11 mouse cellular contexts compared by ENCODE assay signal in genomic region chr7:127343351-127344019, GRCm38 (mm10). TPM values are rescaled to one million over a fixed set of nuclear protein-coding genes. Genes with fewer than 3 reads are reported as not detected.
A peak's percentile ranks its signal among the peaks of the same experiment; 100 is the strongest.
DNase-seq lines count a peak whose midpoint lies in the region; ATAC-seq lines count a peak whose summit lies in the region.
"Had no signal": no experiment of that assay in that cellular context is flagged by ENCODE, and none has a peak within 500 bp of the region (broad histone marks: within the 10 kb centered on the region; RNA-seq: fewer than 3 reads in every experiment).

No protein-coding gene starts in this region.

- intact Hi-C loops in heart, postnatal 25 days (cut with DNase I): loop anchor here (5.0 kb wide), 1 partner anchor 81 kb away; the partner anchor contains the start of gene Dctpp1

- no peak for DNase-seq in heart, postnatal 25 days (ENCODE audit: low spot score)
- DNase-seq in liver, embryonic 11.5 days (ENCODE audit: low spot score): no peak
- DNase-seq in ES-CJ7 (ENCODE audit: low read depth, low spot score) (peak; percentile 19), R1 (ENCODE audit: low read depth, low spot score) (peak; percentile 29)
- DNase-seq in gastrocnemius, adult 18-20 months (ENCODE audit: low spot score): no peak
- DNase-seq: gastrocnemius, postnatal 25 days; liver, embryonic 13.5 days; spleen, adult 18-20 months had no signal

- 0 out of 2 replicates have a peak overlapping the region, but pooled peaks have one; percentile 11 for H3K4me2 ChIP-seq in heart, embryonic 11.5 days
- no peak overlapping the region for H3K4me2 ChIP-seq in liver, embryonic 11.5 days
- no peak overlapping the region for H3K4me2 ChIP-seq in liver, embryonic 12.5 days

- H3K4me1 ChIP-seq in heart, embryonic 11.5 days (ENCODE audit: control insufficient read depth, insufficient read depth, low read length): peaks cover 14% of the 10 kb centered on the region
- H3K4me1 ChIP-seq in liver, embryonic 11.5 days (replicated peaks; ENCODE audit: control insufficient read depth, insufficient read depth, low read length): peaks cover 23% of the 10 kb centered on the region
- H3K4me1 ChIP-seq in liver, embryonic 12.5 days: peaks cover 46% of the 10 kb centered on the region

- H3K36me3 ChIP-seq in heart, embryonic 11.5 days (ENCODE audit: control insufficient read depth, insufficient read depth, low read length): peaks cover 12% of the 10 kb centered on the region
- peaks cover 6% of the 10 kb centered on the region for H3K36me3 ChIP-seq in liver, embryonic 11.5 days (ENCODE audit: control insufficient read depth, insufficient read depth, low read length)
- peaks cover 24% of the 10 kb centered on the region for H3K36me3 ChIP-seq in liver, embryonic 12.5 days

- 0 out of 2 replicates have a peak overlapping the region, but pooled peaks have one; percentile 34 for H3K9ac ChIP-seq in heart, embryonic 11.5 days (ENCODE audit: low read depth, low read length)
- no peak overlapping the region for H3K9ac ChIP-seq in liver, embryonic 11.5 days (ENCODE audit: low read depth, low read length)
- no peak overlapping the region for H3K9ac ChIP-seq in liver, embryonic 12.5 days
- H3K9ac ChIP-seq: liver, embryonic 13.5 days had no signal

- no peaks in the 10 kb centered on the region for H3K27me3 ChIP-seq in heart, embryonic 11.5 days (ENCODE audit: control insufficient read depth, insufficient read depth, low read length)
- H3K27me3 ChIP-seq in liver, embryonic 11.5 days (replicated peaks; ENCODE audit: control insufficient read depth, insufficient read depth, low read length): no peaks in the 10 kb centered on the region
- H3K27me3 ChIP-seq in liver, embryonic 12.5 days (replicated peaks): no peaks in the 10 kb centered on the region
- H3K27me3 ChIP-seq: liver, embryonic 13.5 days had no signal

- no peak overlapping the region for H3K27ac ChIP-seq in heart, embryonic 11.5 days (ENCODE audit: low read depth, low read length)
- 0 out of 2 replicates have a peak overlapping the region, but pooled peaks have one; percentile 19 for H3K27ac ChIP-seq in liver, embryonic 11.5 days (ENCODE audit: low read depth, low read length)
- H3K27ac ChIP-seq in liver, embryonic 12.5 days: no peak overlapping the region
- H3K27ac ChIP-seq: liver, embryonic 13.5 days had no signal

- H3K4me3 ChIP-seq in heart, embryonic 11.5 days (ENCODE audit: low read depth, low read length): no peak overlapping the region; the same call in 1 of the 2 replicates
- H3K4me3 ChIP-seq in liver, embryonic 11.5 days (ENCODE audit: low read depth, low read length): peak overlapping the region; percentile 10; the same call in 1 of the 2 replicates
- H3K4me3 ChIP-seq in liver, embryonic 12.5 days: no peak overlapping the region

- ATAC-seq in heart, embryonic 11.5 days (replicated peaks; ENCODE audit: insufficient number of reproducible peaks, low FRiP score, low TSS enrichment): no peak
- no peak for ATAC-seq in liver, embryonic 11.5 days (replicated peaks; ENCODE audit: low FRiP score)
- no peak for ATAC-seq in liver, embryonic 12.5 days
- ATAC-seq: forebrain, embryonic 14.5 days had no signal

- H3K9me3 ChIP-seq in heart, embryonic 11.5 days (replicated peaks; ENCODE audit: control insufficient read depth, low read length): no peaks in the 10 kb centered on the region
- no peaks in the 10 kb centered on the region for H3K9me3 ChIP-seq in liver, embryonic 11.5 days (ENCODE audit: control insufficient read depth, low read length)
- no peaks in the 10 kb centered on the region for H3K9me3 ChIP-seq in liver, embryonic 12.5 days (replicated peaks)
- H3K9me3 ChIP-seq: liver, embryonic 13.5 days had no signal

- WGBS in heart, embryonic 11.5 days (ENCODE audit: insufficient replicate concordance): 92% methylated on average over 38 of the region's 38 CpGs
- 90% methylated on average over 38 of the region's 38 CpGs for WGBS in liver, embryonic 11.5 days
- WGBS in liver, embryonic 12.5 days (ENCODE audit: insufficient replicate concordance): 87% methylated on average over 38 of the region's 38 CpGs

RNA-seq across cellular contexts. Expression of gene Zfp768, which starts 1.9 kb away (rescaled TPM):
- 4.7 and 6.0 TPM in 2 replicates for polyA plus RNA-seq in heart, embryonic 11.5 days (2014; fragmentation: Nextera tagmentation; extraction: Ambion mirVana)
- 10 to 100 TPM; 35.4 to 41.3 TPM for total RNA-seq in heart, postnatal 25 days (2021)
- 3.4 and 3.6 TPM in 2 replicates for polyA plus RNA-seq in liver, embryonic 11.5 days (2014; fragmentation: Nextera tagmentation; extraction: Ambion mirVana)
- 4.8 and 5.2 TPM in 2 replicates for polyA plus RNA-seq in liver, embryonic 12.5 days (2016; fragmentation: Nextera tagmentation; extraction: Ambion mirVana)
- total RNA-seq in gastrocnemius, adult 18-20 months (2021): 10 to 100 TPM; 36.4 to 41.6 TPM

RNA-seq across cellular contexts. Expression of gene Zfp747, which starts 32.4 kb away (rescaled TPM):
- 4.4 and 4.9 TPM in 2 replicates for polyA plus RNA-seq in heart, embryonic 11.5 days (2014; fragmentation: Nextera tagmentation; extraction: Ambion mirVana)
- 1 to 10 TPM; 3.4 to 4.7 TPM for total RNA-seq in heart, postnatal 25 days (2021)
- polyA plus RNA-seq in liver, embryonic 11.5 days (2014; fragmentation: Nextera tagmentation; extraction: Ambion mirVana): 4.9 and 5.8 TPM in 2 replicates
- polyA plus RNA-seq in liver, embryonic 12.5 days (2016; fragmentation: Nextera tagmentation; extraction: Ambion mirVana): 3.9 and 4.1 TPM in 2 replicates
- 1 to 10 TPM; 2.4 to 2.6 TPM for total RNA-seq in gastrocnemius, adult 18-20 months (2021)

RNA-seq across cellular contexts. Expression of gene 9130019O22Rik, which starts 43.5 kb away (rescaled TPM):
- polyA plus RNA-seq in heart, embryonic 11.5 days (2014; fragmentation: Nextera tagmentation; extraction: Ambion mirVana): 3.7 and 5.5 TPM in 2 replicates
- 1 to 10 TPM; 2.2 to 2.3 TPM for total RNA-seq in heart, postnatal 25 days (2021)
- polyA plus RNA-seq in liver, embryonic 11.5 days (2014; fragmentation: Nextera tagmentation; extraction: Ambion mirVana): 2.4 and 3.0 TPM in 2 replicates
- 2.1 and 2.4 TPM in 2 replicates for polyA plus RNA-seq in liver, embryonic 12.5 days (2016; fragmentation: Nextera tagmentation; extraction: Ambion mirVana)
- total RNA-seq in gastrocnemius, adult 18-20 months (2021): 1 to 10 TPM; 1.8 to 2.2 TPM

RNA-seq across cellular contexts. Expression of gene Itgal, which starts 47.4 kb away (rescaled TPM):
- polyA plus RNA-seq in heart, embryonic 11.5 days (2014; fragmentation: Nextera tagmentation; extraction: Ambion mirVana): 0.46 and 0.68 TPM in 2 replicates
- 1 to 10 TPM; 1.2 to 2.0 TPM for total RNA-seq in heart, postnatal 25 days (2021)
- 6.2 and 6.5 TPM in 2 replicates for polyA plus RNA-seq in liver, embryonic 11.5 days (2014; fragmentation: Nextera tagmentation; extraction: Ambion mirVana)
- polyA plus RNA-seq in liver, embryonic 12.5 days (2016; fragmentation: Nextera tagmentation; extraction: Ambion mirVana): 6.0 and 6.3 TPM in 2 replicates
- total RNA-seq in gastrocnemius, adult 18-20 months (2021): under 1 TPM; 0.21 to 0.33 TPM

RNA-seq across cellular contexts. Expression of gene E430018J23Rik, which starts 49.9 kb away (rescaled TPM):
- 4.9 and 5.6 TPM in 2 replicates for polyA plus RNA-seq in heart, embryonic 11.5 days (2014; fragmentation: Nextera tagmentation; extraction: Ambion mirVana)
- total RNA-seq in heart, postnatal 25 days (2021): 1 to 10 TPM; 4.4 to 5.3 TPM
- 3.3 and 4.2 TPM in 2 replicates for polyA plus RNA-seq in liver, embryonic 11.5 days (2014; fragmentation: Nextera tagmentation; extraction: Ambion mirVana)
- polyA plus RNA-seq in liver, embryonic 12.5 days (2016; fragmentation: Nextera tagmentation; extraction: Ambion mirVana): 1.7 and 1.8 TPM in 2 replicates
- 1 to 10 TPM; 1.7 to 1.8 TPM for total RNA-seq in gastrocnemius, adult 18-20 months (2021)

Comparison
In these comparisons a context has a peak if more than half of its experiments do, and no peak if none do; other contexts are left out.
1. DNase-seq: peak in ES-CJ7 (single experiment) and R1 (single experiment); none in heart, postnatal 25 days (single experiment), liver, embryonic 11.5 days (single experiment) and gastrocnemius, adult 18-20 months (single experiment).